Mouse (Mus musculus): ENCODE measurements at regions not wholly inside any gene's neighbourhood (a gene's known extent, or its start where the extent isn't known, plus 50 kb on each side); places are given as distances from the start of the nearest gene placed in this dataset.

- no peak for DNase-seq (ENCODE audit: low spot score)
- Histone ChIP-seq H3K36me3 (no peaks in the 10 kb centered on the region), H3K9me3 (replicated peaks) (no peaks in the 10 kb centered on the region), H3K27ac (no peak overlapping the region), H3K4me3 (no peak overlapping the region), H3K27me3 (ENCODE audit: low read depth, poor library complexity, severe bottlenecking) (no peaks in the 10 kb centered on the region), H3K4me1 (no peaks in the 10 kb centered on the region)
- WGBS = 78% methylated on average over 3 of the region's 3 CpGs
These were observed 159.0 kb upstream of the Dusp10 start for GRCm38 (mm10) chr1:183853956-183854613.

GRCm38 (mm10) chr1:183865111-183865510 lies 148.0 kb upstream of the Dusp10 start:
- Histone ChIP-seq H3K36me3 (no peaks in the 10 kb centered on the region), H3K4me1 (no peaks in the 10 kb centered on the region), H3K27me3 (ENCODE audit: low read depth, poor library complexity, severe bottlenecking) (no peaks in the 10 kb centered on the region), H3K27ac (no peak overlapping the region), H3K4me3 (no peak overlapping the region), H3K9me3 (replicated peaks) (no peaks in the 10 kb centered on the region)
- WGBS = 72% methylated on average over 4 of the region's 4 CpGs
- no peak for DNase-seq (ENCODE audit: low spot score)

- WGBS = 87% methylated on average over 3 of the region's 3 CpGs
- no peak overlapping the region for H3K4me3 ChIP-seq
- DNase-seq (ENCODE audit: low spot score) = no peak
- H3K27me3 ChIP-seq (ENCODE audit: low read depth, poor library complexity, severe bottlenecking) = no peaks in the 10 kb centered on the region
- no peaks in the 10 kb centered on the region for H3K9me3 ChIP-seq (replicated peaks)
- H3K4me1 ChIP-seq = no peaks in the 10 kb centered on the region
- H3K27ac ChIP-seq = no peak overlapping the region
- no peaks in the 10 kb centered on the region for H3K36me3 ChIP-seq
These were observed 147.5 kb upstream of the Dusp10 start for GRCm38 (mm10) chr1:183865586-183865985.

DNA sequence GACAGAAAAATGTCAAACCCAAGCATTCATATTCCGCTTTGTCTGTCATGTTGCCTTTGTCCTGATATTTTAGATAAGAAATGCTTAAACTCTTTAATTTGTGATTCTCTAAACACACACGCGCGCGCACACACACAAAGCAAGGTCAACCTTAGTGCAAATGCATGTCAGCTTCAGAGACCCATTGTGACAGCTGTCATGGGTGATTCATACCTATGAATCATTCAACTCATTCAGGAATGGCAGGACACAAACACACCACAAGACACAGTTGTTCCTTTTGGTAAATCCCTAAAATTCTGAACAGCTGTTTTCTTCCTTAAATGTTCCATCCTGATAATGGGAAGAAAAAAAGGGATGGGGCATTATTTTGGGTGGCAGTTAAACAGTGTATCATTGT lies 144.1 kb upstream of the Dusp10 start:
- Histone ChIP-seq H3K27ac (no peak overlapping the region), H3K27me3 (ENCODE audit: low read depth, poor library complexity, severe bottlenecking) (no peaks in the 10 kb centered on the region), H3K4me3 (no peak overlapping the region), H3K9me3 (replicated peaks) (no peaks in the 10 kb centered on the region), H3K4me1 (no peaks in the 10 kb centered on the region), H3K36me3 (no peaks in the 10 kb centered on the region)
- WGBS = 95% methylated on average over 5 of the region's 5 CpGs
- DNase-seq (ENCODE audit: low spot score) = no peak

GRCm38 (mm10) chr1:183895936-183896335 lies 117.2 kb upstream of the Dusp10 start:
- DNase-seq (ENCODE audit: low spot score) = no peak
- Histone ChIP-seq H3K9me3 (replicated peaks) (no peaks in the 10 kb centered on the region), H3K36me3 (no peaks in the 10 kb centered on the region), H3K4me3 (no peak overlapping the region), H3K27me3 (ENCODE audit: low read depth, poor library complexity, severe bottlenecking) (no peaks in the 10 kb centered on the region), H3K4me1 (no peaks in the 10 kb centered on the region), H3K27ac (no peak overlapping the region)
- whole genome bisulfite sequencing = 89% methylated on average over 3 of the region's 3 CpGs

GRCm38 (mm10) chr1:183898091-183898490 lies 115.0 kb upstream of the Dusp10 start:
- H3K9me3 ChIP-seq (replicated peaks) = no peaks in the 10 kb centered on the region
- H3K4me1 ChIP-seq = no peaks in the 10 kb centered on the region
- no peaks in the 10 kb centered on the region for H3K27me3 ChIP-seq (ENCODE audit: low read depth, poor library complexity, severe bottlenecking)
- no peaks in the 10 kb centered on the region for H3K36me3 ChIP-seq
- H3K27ac ChIP-seq = no peak overlapping the region
- H3K4me3 ChIP-seq = no peak overlapping the region
- WGBS = 84% methylated on average over 3 of the region's 3 CpGs
- DNase-seq (ENCODE audit: low spot score) = no peak

DNA sequence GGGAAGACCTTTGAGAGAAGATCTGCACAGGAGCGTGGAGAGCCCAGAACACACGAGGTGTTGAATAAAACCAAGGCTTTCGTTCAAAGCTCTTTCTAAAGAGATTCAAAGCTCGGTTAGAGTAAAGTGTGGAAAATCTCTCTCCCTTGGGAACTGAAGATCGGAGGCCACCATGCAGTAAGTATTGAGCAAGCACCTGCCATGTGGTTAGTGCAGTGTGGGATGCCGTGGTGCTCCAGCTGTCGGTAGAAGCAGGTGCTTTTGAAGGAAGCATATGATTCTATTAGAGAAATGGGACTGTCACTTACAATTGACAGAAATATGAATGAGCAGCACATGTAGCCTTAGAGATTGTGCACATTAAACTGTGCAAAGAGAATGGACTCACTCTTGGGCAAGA lies 108.5 kb upstream of the Dusp10 start:
- Histone ChIP-seq H3K9me3 (replicated peaks) (no peaks in the 10 kb centered on the region), H3K36me3 (no peaks in the 10 kb centered on the region), H3K4me3 (no peak overlapping the region), H3K27ac (no peak overlapping the region), H3K27me3 (ENCODE audit: low read depth, poor library complexity, severe bottlenecking) (no peaks in the 10 kb centered on the region), H3K4me1 (no peaks in the 10 kb centered on the region)
- WGBS = 95% methylated on average over 7 of the region's 7 CpGs
- no peak for DNase-seq (ENCODE audit: low spot score)

- DNase-seq (ENCODE audit: low spot score) = no peak
- no peaks in the 10 kb centered on the region for H3K27me3 ChIP-seq (ENCODE audit: low read depth, poor library complexity, severe bottlenecking)
- H3K27ac ChIP-seq = no peak overlapping the region
- 88% methylated on average over 11 of the region's 11 CpGs for WGBS
- H3K4me1 ChIP-seq = no peaks in the 10 kb centered on the region
- H3K9me3 ChIP-seq (replicated peaks) = no peaks in the 10 kb centered on the region
- no peaks in the 10 kb centered on the region for H3K36me3 ChIP-seq
- no peak overlapping the region for H3K4me3 ChIP-seq
These were observed 107.6 kb upstream of the Dusp10 start for GRCm38 (mm10) chr1:183905345-183906142.

DNA sequence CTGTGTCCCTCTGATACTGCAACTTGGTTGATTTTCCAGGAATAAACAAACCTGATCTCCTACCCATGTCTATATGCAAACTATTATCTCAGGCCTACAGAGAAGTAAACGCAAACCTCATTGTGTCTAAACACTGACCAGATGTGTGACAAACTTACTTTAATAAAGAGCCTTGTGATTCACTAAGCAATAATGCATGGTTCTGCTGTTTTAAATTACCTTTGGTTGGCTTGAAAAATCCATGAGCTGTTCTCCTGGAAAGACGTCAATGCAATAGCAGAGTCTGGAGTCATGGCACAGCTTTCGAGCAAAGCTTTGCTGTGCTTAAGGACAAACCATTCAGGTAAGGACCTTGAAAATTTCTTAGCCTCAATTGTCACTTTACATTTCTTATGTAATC lies 95.4 kb upstream of the Dusp10 start:
- no peak overlapping the region for H3K4me3 ChIP-seq
- no peak for DNase-seq (ENCODE audit: low spot score)
- no peaks in the 10 kb centered on the region for H3K9me3 ChIP-seq (replicated peaks)
- H3K27ac ChIP-seq = no peak overlapping the region
- H3K4me1 ChIP-seq = no peaks in the 10 kb centered on the region
- H3K27me3 ChIP-seq (ENCODE audit: low read depth, poor library complexity, severe bottlenecking) = no peaks in the 10 kb centered on the region
- WGBS = 82% methylated on average over 3 of the region's 3 CpGs
- no peaks in the 10 kb centered on the region for H3K36me3 ChIP-seq

- WGBS = 93% methylated on average over 2 of the region's 2 CpGs
- no peak for DNase-seq (ENCODE audit: low spot score)
- no peaks in the 10 kb centered on the region for H3K36me3 ChIP-seq
- no peaks in the 10 kb centered on the region for H3K9me3 ChIP-seq (replicated peaks)
- H3K4me3 ChIP-seq = no peak overlapping the region
- no peaks in the 10 kb centered on the region for H3K27me3 ChIP-seq (ENCODE audit: low read depth, poor library complexity, severe bottlenecking)
- no peaks in the 10 kb centered on the region for H3K4me1 ChIP-seq
- H3K27ac ChIP-seq = no peak overlapping the region
These were observed 91.8 kb upstream of the Dusp10 start for GRCm38 (mm10) chr1:183921262-183921661.

DNA sequence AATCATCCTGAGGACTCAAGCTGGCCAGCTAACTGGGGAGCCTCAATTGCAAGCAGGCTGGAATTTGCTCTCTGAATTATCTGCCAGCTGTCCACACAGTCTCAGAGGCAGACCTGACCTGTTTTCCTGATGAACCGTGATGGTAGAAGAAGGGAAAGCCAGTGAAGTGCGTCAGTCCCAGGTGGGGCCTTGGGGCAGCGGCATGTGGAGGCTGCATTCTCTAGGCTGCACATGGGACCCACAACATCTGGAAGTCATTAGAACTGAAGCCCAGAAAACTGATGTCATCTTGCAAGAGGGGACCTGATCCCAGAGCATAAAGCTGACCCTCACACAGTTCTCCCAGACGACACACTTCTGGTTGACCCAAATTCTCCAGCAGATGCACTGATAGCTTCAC lies 84.6 kb upstream of the Dusp10 start:
- Histone ChIP-seq H3K27me3 (ENCODE audit: low read depth, poor library complexity, severe bottlenecking) (no peaks in the 10 kb centered on the region), H3K36me3 (no peaks in the 10 kb centered on the region), H3K27ac (no peak overlapping the region), H3K9me3 (replicated peaks) (no peaks in the 10 kb centered on the region), H3K4me1 (no peaks in the 10 kb centered on the region), H3K4me3 (no peak overlapping the region)
- no peak for DNase-seq (ENCODE audit: low spot score)
- 66% methylated on average over 4 of the region's 4 CpGs for WGBS

GRCm38 (mm10) chr1:183930363-183930982 lies 82.6 kb upstream of the Dusp10 start:
- no peaks in the 10 kb centered on the region for H3K9me3 ChIP-seq (replicated peaks)
- no peak overlapping the region for H3K4me3 ChIP-seq
- no peak for DNase-seq (ENCODE audit: low spot score)
- H3K4me1 ChIP-seq = no peaks in the 10 kb centered on the region
- WGBS = 91% methylated on average over 4 of the region's 4 CpGs
- no peaks in the 10 kb centered on the region for H3K36me3 ChIP-seq
- H3K27ac ChIP-seq = no peak overlapping the region
- no peaks in the 10 kb centered on the region for H3K27me3 ChIP-seq (ENCODE audit: low read depth, poor library complexity, severe bottlenecking)

- Histone ChIP-seq H3K27ac (no peak overlapping the region), H3K9me3 (replicated peaks) (no peaks in the 10 kb centered on the region), H3K4me3 (no peak overlapping the region), H3K36me3 (no peaks in the 10 kb centered on the region), H3K4me1 (no peaks in the 10 kb centered on the region), H3K27me3 (ENCODE audit: low read depth, poor library complexity, severe bottlenecking) (no peaks in the 10 kb centered on the region)
- 79% methylated on average over 3 of the region's 3 CpGs for whole genome bisulfite sequencing
- no peak for DNase-seq (ENCODE audit: low spot score)
These were observed 82.0 kb upstream of the Dusp10 start for GRCm38 (mm10) chr1:183931141-183931540.
